Mouse (Mus musculus) erythroblast, embryonic 14.5 days (primary cell): ENCODE results near the gene AI464131.

Source experiments
- GATA1 ChIP-seq: IDR thresholded peaks from 2 replicates; pipeline ENCODE4 v1.6.1; 2012; ENCODE audit warnings: low read length, inconsistent platforms, mixed read lengths
- TAL1 ChIP-seq: IDR thresholded peaks from 3 replicates; pipeline ENCODE4 v1.6.1; 2012; ENCODE audit warnings: low read length, inconsistent platforms, mixed read lengths

- no peak for TF ChIP-seq GATA1
- no peak for TF ChIP-seq TAL1
These were observed 19.3 kb upstream of the AI464131 start for GRCm38 (mm10) chr4:41522136-41522535.
